Mouse (Mus musculus) hindbrain, embryonic 14.5 days (tissue): ENCODE results near the gene Rnf220. TPM values are rescaled to one million over a fixed set of nuclear protein-coding genes. Genes with fewer than 3 reads are reported as not detected.

Experiments used
- ATAC-seq: fragments of 200-750 bp; cut with Nextera tagmentation; 2 replicates; pipeline ENCODE4 v1.8.0; 2017; ENCODE audit warnings: moderate number of reproducible peaks, mild to moderate bottlenecking, moderate TSS enrichment, moderate library complexity; ENCODE audit not compliant: low FRiP score
- DNase-seq: peaks from one replicate; pipeline ENCODE4 v3.0.0-alpha.2; 2015; ENCODE audit warnings: low spot score
- H3K27ac ChIP-seq: fragments of 300-500 bp; sonication (generic); 2 replicates; pipeline ENCODE4 v1.5.1; 2014; ENCODE audit warnings: mild to moderate bottlenecking, moderate library complexity
- H3K27me3 ChIP-seq: fragments of 300-500 bp; sonication (generic); 2 replicates; pipeline ENCODE4 v1.6.1; 2014; ENCODE audit warnings: mild to moderate bottlenecking, low read length, mixed read lengths; ENCODE audit not compliant: control insufficient read depth, insufficient read depth
- H3K36me3 ChIP-seq: fragments of 300-500 bp; sonication (generic); replicated peaks from 2 replicates; pipeline ENCODE4 v1.6.1; 2014; ENCODE audit not compliant: control insufficient read depth, insufficient read depth
- H3K4me1 ChIP-seq: fragments of 300-500 bp; sonication (generic); replicated peaks from 2 replicates; pipeline ENCODE4 v1.6.1; 2014; ENCODE audit warnings: antibody characterized with exemption, low read length, mixed read lengths; ENCODE audit not compliant: control insufficient read depth, insufficient read depth
- H3K4me2 ChIP-seq: fragments of 300-500 bp; sonication (generic); replicated peaks from 2 replicates; pipeline ENCODE4 v1.6.1; 2014; ENCODE audit warnings: mild to moderate bottlenecking, moderate library complexity
- H3K4me3 ChIP-seq: fragments of 300-500 bp; sonication (generic); replicated peaks from 2 replicates; pipeline ENCODE4 v1.5.1; 2014; ENCODE audit warnings: mild to moderate bottlenecking, low read length
- H3K9ac ChIP-seq: fragments of 300-500 bp; sonication (generic); 2 replicates; pipeline ENCODE4 v1.6.1; 2014
- H3K9me3 ChIP-seq: fragments of 300-500 bp; sonication (generic); 2 replicates; pipeline ENCODE4 v1.6.1; 2016; ENCODE audit warnings: low read length; ENCODE audit not compliant: control insufficient read depth
- WGBS: fragments of 180-500 bp; shearing (Covaris S2); extraction: QIAGEN DNeasy Blood & Tissue Kit; methylation state at CpG from one replicate; pipeline ENCODE4 v1.1.7; 2014; 5-methylcytosine and 5-hydroxymethylcytosine counted together
- polyA plus RNA-seq: library from polyadenylated mRNA; unstranded; fragments of >200 nt; fragmentation: Nextera tagmentation; extraction: Ambion mirVana; gene quantifications from 2 replicates; pipeline ENCODE4 v1.2.1, GENCODE M21; 2014

Rnf220 gene
- polyA plus RNA-seq, 1 experiment from 2014 or later: 94.0 TPM

- no peak overlapping the region for H3K27ac ChIP-seq
- H3K4me1 ChIP-seq: peaks cover 36% of the 10 kb centered on the region
- 79% methylated on average over 8 of the region's 8 CpGs for WGBS
These were observed 216.4 kb downstream of the Rnf220 start for GRCm38 (mm10) chr4:117280397-117280930.

GRCm38 (mm10) chr4:117279253-117279642 is 217.6 kb downstream of the Rnf220 start:
- no peak overlapping the region for H3K27ac ChIP-seq

More at GRCm38 (mm10) chr4:117280397-117280930, 216.4 kb downstream of the Rnf220 start:
- DNase-seq (no peak), ATAC-seq (no peak)
- no peak overlapping the region for H3K4me3 ChIP-seq
- no peaks in the 10 kb centered on the region for H3K27me3 ChIP-seq
- H3K4me2 ChIP-seq: no peak overlapping the region
- peaks cover 50% of the 10 kb centered on the region for H3K36me3 ChIP-seq
- H3K9ac ChIP-seq: peak overlapping the region; percentile 13; the same call in 1 of the 2 replicates
- H3K9me3 ChIP-seq: no peaks in the 10 kb centered on the region

GRCm38 (mm10) chr4:117278381-117279252 is 218.2 kb downstream of the Rnf220 start:
- DNase-seq: no peak
- Histone ChIP-seq H3K4me1 (peaks cover 18% of the 10 kb centered on the region), H3K9me3 (peaks cover 8% of the 10 kb centered on the region), H3K36me3 (peaks cover 50% of the 10 kb centered on the region), H3K4me3 (no peak overlapping the region), H3K27ac (0 out of 2 replicates have a peak overlapping the region, but pooled peaks have one; percentile 15), H3K4me2 (no peak overlapping the region), H3K27me3 (no peaks in the 10 kb centered on the region), H3K9ac (no peak overlapping the region)
- no peak for ATAC-seq
- WGBS: 68% methylated on average over 10 of the region's 10 CpGs

More at GRCm38 (mm10) chr4:117279253-117279642, 217.6 kb downstream of the Rnf220 start:
- Histone ChIP-seq H3K4me3 (no peak overlapping the region), H3K4me2 (no peak overlapping the region), H3K27me3 (no peaks in the 10 kb centered on the region), H3K36me3 (peaks cover 50% of the 10 kb centered on the region), H3K4me1 (peaks cover 24% of the 10 kb centered on the region), H3K9me3 (peaks cover 6% of the 10 kb centered on the region), H3K9ac (no peak overlapping the region)
- DNase-seq (no peak), ATAC-seq (no peak)
- 83% methylated on average over 2 of the region's 2 CpGs for WGBS

GRCm38 (mm10) chr4:117277687-117278086 is 219.2 kb downstream of the Rnf220 start:
- no peak overlapping the region for H3K4me2 ChIP-seq
- H3K4me3 ChIP-seq: no peak overlapping the region
- peaks cover 11% of the 10 kb centered on the region; the same call in 1 of the 2 replicates for H3K4me1 ChIP-seq
- no peak for ATAC-seq
- H3K27ac ChIP-seq: no peak overlapping the region
- no peak overlapping the region for H3K9ac ChIP-seq
- 93% methylated on average over 7 of the region's 7 CpGs for WGBS
- no peak for DNase-seq
- peaks cover 8% of the 10 kb centered on the region for H3K9me3 ChIP-seq
- H3K27me3 ChIP-seq: no peaks in the 10 kb centered on the region
- peaks cover 51% of the 10 kb centered on the region for H3K36me3 ChIP-seq

- peaks cover 58% of the 10 kb centered on the region for H3K36me3 ChIP-seq
- peaks cover 17% of the 10 kb centered on the region; the same call in 1 of the 2 replicates for H3K4me1 ChIP-seq
- peak overlapping the region; percentile 36; the same call in 1 of the 2 replicates for H3K27ac ChIP-seq
- WGBS: 68% methylated on average over 13 of the region's 13 CpGs
- H3K9me3 ChIP-seq: peaks cover 8% of the 10 kb centered on the region
- no peak for DNase-seq
- H3K27me3 ChIP-seq: no peaks in the 10 kb centered on the region
- no peak for ATAC-seq
- H3K9ac ChIP-seq: no peak overlapping the region
- H3K4me2 ChIP-seq: no peak overlapping the region
- no peak overlapping the region for H3K4me3 ChIP-seq
These were observed 219.8 kb downstream of the Rnf220 start for GRCm38 (mm10) chr4:117277021-117277420.

- H3K9me3 ChIP-seq: peaks cover 8% of the 10 kb centered on the region
- H3K27ac ChIP-seq: peak overlapping the region; percentile 36; the same call in 1 of the 2 replicates
- H3K4me3 ChIP-seq: no peak overlapping the region
- DNase-seq (no peak), ATAC-seq (0 out of 2 replicates have a peak, but pooled peaks have one; percentile 29)
- no peak overlapping the region for H3K4me2 ChIP-seq
- 69% methylated on average over 17 of the region's 17 CpGs for WGBS
- no peaks in the 10 kb centered on the region for H3K27me3 ChIP-seq
- no peak overlapping the region for H3K9ac ChIP-seq
- H3K36me3 ChIP-seq: peaks cover 65% of the 10 kb centered on the region
- H3K4me1 ChIP-seq: peaks cover 17% of the 10 kb centered on the region; the same call in 1 of the 2 replicates
These were observed 220.6 kb downstream of the Rnf220 start for GRCm38 (mm10) chr4:117276281-117276711.

- Histone ChIP-seq H3K4me2 (no peak overlapping the region), H3K4me1 (peaks cover 9% of the 10 kb centered on the region; the same call in 1 of the 2 replicates), H3K27me3 (no peaks in the 10 kb centered on the region), H3K9me3 (peaks cover 8% of the 10 kb centered on the region), H3K4me3 (no peak overlapping the region), H3K36me3 (peaks cover 68% of the 10 kb centered on the region), H3K27ac (no peak overlapping the region), H3K9ac (no peak overlapping the region)
- no peak for DNase-seq
- whole genome bisulfite sequencing: 92% methylated on average over 4 of the region's 4 CpGs
- ATAC-seq: no peak
These were observed 222.1 kb downstream of the Rnf220 start for GRCm38 (mm10) chr4:117274720-117275119.

GRCm38 (mm10) chr4:117272459-117272858 is 224.4 kb downstream of the Rnf220 start:
- no peak overlapping the region for H3K4me3 ChIP-seq
- DNase-seq (no peak), ATAC-seq (peak; percentile 38)
- peaks cover 9% of the 10 kb centered on the region; the same call in 1 of the 2 replicates for H3K4me1 ChIP-seq
- no peak overlapping the region for H3K4me2 ChIP-seq
- H3K9me3 ChIP-seq: peaks cover 8% of the 10 kb centered on the region
- H3K9ac ChIP-seq: no peak overlapping the region
- H3K27ac ChIP-seq: peak overlapping the region; percentile 57
- H3K36me3 ChIP-seq: peaks cover 60% of the 10 kb centered on the region
- no peaks in the 10 kb centered on the region for H3K27me3 ChIP-seq
- 14% methylated on average over 12 of the region's 12 CpGs for WGBS

- H3K4me2 ChIP-seq: no peak overlapping the region
These were observed 226.6 kb downstream of the Rnf220 start for GRCm38 (mm10) chr4:117270278-117270677.

More at GRCm38 (mm10) chr4:117270278-117270677, 226.6 kb downstream of the Rnf220 start:
- peak; percentile 38; the same call in 1 of the 2 replicates for ATAC-seq
- DNase-seq: peak; percentile 87
- Histone ChIP-seq H3K4me1 (peaks cover 9% of the 10 kb centered on the region; the same call in 1 of the 2 replicates), H3K4me3 (no peak overlapping the region), H3K27me3 (no peaks in the 10 kb centered on the region), H3K9me3 (peaks cover 8% of the 10 kb centered on the region), H3K9ac (no peak overlapping the region), H3K36me3 (peaks cover 38% of the 10 kb centered on the region), H3K27ac (no peak overlapping the region)
- 16% methylated on average over 6 of the region's 6 CpGs for WGBS
